Mouse (Mus musculus) heart, adult 2 months (tissue): ENCODE data around the gene Psmb6. TPM values are rescaled to one million over a fixed set of nuclear protein-coding genes. Genes with fewer than 3 reads are reported as not detected.

Experiments used
- DNase-seq, 2 experiments: peaks; one replicate each; pipeline ENCODE4 v3.0.0; 2021
- H3K27ac ChIP-seq: fragments of 200-600 bp; 2 replicates; pipeline ENCODE4 v1.8.1; 2022
- H3K27me3 ChIP-seq: fragments of 200-500 bp; 2 replicates; pipeline ENCODE4 v1.6.1; 2012; ENCODE audit warnings: mild to moderate bottlenecking, low read length, inconsistent platforms, mixed read lengths; ENCODE audit not compliant: control insufficient read depth, insufficient read depth
- H3K36me3 ChIP-seq: fragments of 200-500 bp; 2 replicates; pipeline ENCODE4 v1.6.1; 2012; ENCODE audit warnings: low read length, inconsistent platforms; ENCODE audit not compliant: control insufficient read depth, insufficient read depth
- H3K4me1 ChIP-seq: fragments of 200-500 bp; 2 replicates; pipeline ENCODE4 v1.6.1; 2011; ENCODE audit warnings: low read length; ENCODE audit not compliant: control insufficient read depth, insufficient read depth
- H3K4me3 ChIP-seq: fragments of 200-600 bp; 2 replicates; pipeline ENCODE4 v1.8.1; 2022
- H3K79me2 ChIP-seq: fragments of 200-500 bp; replicated peaks from 2 replicates; pipeline ENCODE4 v1.6.1; 2012; ENCODE audit warnings: mild to moderate bottlenecking, inconsistent platforms, low read length, moderate library complexity, mixed read lengths; ENCODE audit not compliant: control insufficient read depth, insufficient read depth
- H3K9ac ChIP-seq: fragments of 200-500 bp; 2 replicates; pipeline ENCODE4 v1.6.1; 2012; ENCODE audit warnings: low read depth, mild to moderate bottlenecking, control low read depth, inconsistent platforms, low read length, mixed read lengths
- CTCF ChIP-seq: fragments of 200-600 bp; IDR thresholded peaks from 2 replicates; pipeline ENCODE4 v1.8.1; 2022; ENCODE audit warnings: antibody characterized with exemption, mild to moderate bottlenecking, moderate library complexity
- EP300 ChIP-seq: fragments of 200-500 bp; IDR thresholded peaks from 2 replicates; pipeline ENCODE4 v1.6.1; 2011; ENCODE audit warnings: low read depth, low read length, control low read depth; ENCODE audit not compliant: insufficient read depth
- POLR2A ChIP-seq: fragments of 200-500 bp; IDR thresholded peaks from 2 replicates; pipeline ENCODE4 v1.6.1; 2011; ENCODE audit warnings: mild to moderate bottlenecking, low read depth, low read length, control low read depth; ENCODE audit not compliant: insufficient read depth
- WGBS: fragments of 180-500 bp; shearing (Covaris S2); methylation state at CpG from one replicate; pipeline ENCODE4 v1.1.7; 2018; 5-methylcytosine and 5-hydroxymethylcytosine counted together
- intact Hi-C: fragments of 180-260 bp; cut with DNase I; formaldehyde crosslinking; loops from one replicate; pipeline ENCODE4 v1.15.1; 2025
- polyA plus RNA-seq: library from polyadenylated mRNA; depleted of rRNA; stranded (reverse); fragments of >200 nt; gene quantifications from 2 replicates; pipeline ENCODE4 v1.2.3, GENCODE M21; 2012
- total RNA-seq, 2 experiments: library from RNA; stranded (reverse); gene quantifications; 2 replicates each; pipeline ENCODE4 v1.2.3; 2021

The Psmb6 gene
- total and polyA plus RNA-seq, 3 experiments = 204 to 296 (median 231) TPM

- peak; percentile 69 for TF ChIP-seq CTCF
- no peak for TF ChIP-seq EP300
- WGBS = 13% methylated on average over 19 of the region's 19 CpGs
- Histone ChIP-seq H3K36me3 (no peaks in the 10 kb centered on the region), H3K27me3 (no peaks in the 10 kb centered on the region), H3K27ac (no peak overlapping the region), H3K79me2 (no peaks in the 10 kb centered on the region), H3K4me1 (no peaks in the 10 kb centered on the region; the same call in 1 of the 2 replicates), H3K4me3 (no peak overlapping the region), H3K9ac (no peak overlapping the region)
- intact Hi-C loops = no loop called here
- peak in 1 of 2 experiments; percentile 48 for DNase-seq
Observed at GRCm38 (mm10) chr11:70509753-70510564, 15.2 kb upstream of the Psmb6 start.

- no peak for DNase-seq
- H3K4me1 ChIP-seq = no peaks in the 10 kb centered on the region; the same call in 1 of the 2 replicates
- H3K27me3 ChIP-seq = no peaks in the 10 kb centered on the region
- intact Hi-C loops = no loop called here
- H3K36me3 ChIP-seq = no peaks in the 10 kb centered on the region
- WGBS = 80% methylated on average over 2 of the region's 2 CpGs
- no peak overlapping the region for H3K4me3 ChIP-seq
- no peak overlapping the region for H3K27ac ChIP-seq
- no peaks in the 10 kb centered on the region for H3K79me2 ChIP-seq
- TF ChIP-seq EP300 (no peak), POLR2A (no peak), CTCF (no peak)
- H3K9ac ChIP-seq = no peak overlapping the region
Observed at GRCm38 (mm10) chr11:70511242-70511641, 13.9 kb upstream of the Psmb6 start.

- Histone ChIP-seq H3K4me3 (no peak overlapping the region), H3K79me2 (no peaks in the 10 kb centered on the region), H3K36me3 (no peaks in the 10 kb centered on the region), H3K4me1 (no peaks in the 10 kb centered on the region; the same call in 1 of the 2 replicates), H3K27me3 (no peaks in the 10 kb centered on the region), H3K9ac (no peak overlapping the region), H3K27ac (no peak overlapping the region)
- WGBS = 93% methylated on average over 7 of the region's 7 CpGs
- DNase-seq = no peak
- intact Hi-C loops = no loop called here
- no peak for TF ChIP-seq POLR2A
- no peak for TF ChIP-seq EP300
- TF ChIP-seq CTCF = no peak
Observed at GRCm38 (mm10) chr11:70511825-70512224, 13.3 kb upstream of the Psmb6 start.

- Histone ChIP-seq H3K9ac (no peak overlapping the region), H3K4me3 (no peak overlapping the region), H3K36me3 (no peaks in the 10 kb centered on the region), H3K27me3 (no peaks in the 10 kb centered on the region), H3K27ac (no peak overlapping the region), H3K79me2 (no peaks in the 10 kb centered on the region), H3K4me1 (no peaks in the 10 kb centered on the region; the same call in 1 of the 2 replicates)
- 62% methylated on average over 7 of the region's 7 CpGs for WGBS
- DNase-seq = no peak
- intact Hi-C loops = no loop called here
- TF ChIP-seq POLR2A (no peak), EP300 (no peak), CTCF (no peak)
Observed at GRCm38 (mm10) chr11:70512709-70513342, 12.3 kb upstream of the Psmb6 start.

- no peaks in the 10 kb centered on the region for H3K36me3 ChIP-seq
- H3K27me3 ChIP-seq = no peaks in the 10 kb centered on the region
- no peaks in the 10 kb centered on the region for H3K79me2 ChIP-seq
- peak; percentile 53 to 54 for DNase-seq
- intact Hi-C loops = no loop called here
- H3K4me1 ChIP-seq = no peaks in the 10 kb centered on the region; the same call in 1 of the 2 replicates
- 37% methylated on average over 11 of the region's 11 CpGs for WGBS
- no peak overlapping the region for H3K4me3 ChIP-seq
- TF ChIP-seq CTCF = no peak
- TF ChIP-seq POLR2A = no peak
- no peak for TF ChIP-seq EP300
- H3K9ac ChIP-seq = no peak overlapping the region
- no peak overlapping the region for H3K27ac ChIP-seq
Observed at GRCm38 (mm10) chr11:70513520-70513919, 11.6 kb upstream of the Psmb6 start.

GRCm38 (mm10) chr11:70514288-70514687, 10.9 kb upstream of the Psmb6 start, which contains the start of gene Vmo1:
Vmo1 (minus strand) TSS chr11:70514616.
- TF ChIP-seq EP300 (no peak), CTCF (no peak), POLR2A (no peak)
- Histone ChIP-seq H3K4me1 (no peaks in the 10 kb centered on the region; the same call in 1 of the 2 replicates), H3K27me3 (no peaks in the 10 kb centered on the region), H3K4me3 (no peak within 1 kb of the TSS), H3K36me3 (no peaks in the 10 kb centered on the region), H3K9ac (no peak within 1 kb of the TSS), H3K79me2 (no peaks in the 10 kb centered on the region), H3K27ac (no peak within 1 kb of the TSS)
- intact Hi-C loops = no loop called here
- DNase-seq = no peak
- 87% methylated on average over 7 of the region's 7 CpGs for WGBS
